Mouse (Mus musculus): ENCODE measurements at regions not wholly inside any gene's neighbourhood (a gene's known extent, or its start where the extent isn't known, plus 50 kb on each side); places are given as distances from the start of the nearest gene placed in this dataset.
A peak's percentile ranks its signal among the peaks of the same experiment; 100 is the strongest.

GRCm38 (mm10) chr9:66646226-66646625, 53.3 kb upstream of the Usp3 start:
- WGBS, result 4% methylated on average over 7 of the region's 7 CpGs
- peak; percentile 71 for DNase-seq (ENCODE audit: low read depth, low spot score)

GRCm38 (mm10) chr9:66651306-66651705, 58.4 kb upstream of the Usp3 start:
- 25% methylated on average over 6 of the region's 6 CpGs for WGBS
- DNase-seq (ENCODE audit: low read depth, low spot score), result no peak

GRCm38 (mm10) chr9:66657116-66657758, 56.2 kb upstream of the Car12 start:
- no peak for DNase-seq (ENCODE audit: low read depth, low spot score)
- WGBS, result 90% methylated on average over 7 of the region's 7 CpGs

GRCm38 (mm10) chr9:66658707-66659242, 54.7 kb upstream of the Car12 start:
- no peak for DNase-seq (ENCODE audit: low read depth, low spot score)

- no peak for DNase-seq (ENCODE audit: low read depth, low spot score)
- WGBS, result 51% methylated on average over 11 of the region's 11 CpGs
Measured at GRCm38 (mm10) chr9:66659781-66660445, 53.6 kb upstream of the Car12 start.

- DNase-seq (ENCODE audit: low read depth, low spot score), result no peak
- 95% methylated on average over 7 of the region's 7 CpGs for WGBS
Measured at GRCm38 (mm10) chr9:66661596-66661995, 51.9 kb upstream of the Car12 start.

GRCm38 (mm10) chr9:66662443-66662842, 51.0 kb upstream of the Car12 start:
- 72% methylated on average over 4 of the region's 4 CpGs for WGBS
- no peak for DNase-seq (ENCODE audit: low read depth, low spot score)
